Mouse (Mus musculus) lung, postnatal 14 days (tissue): ENCODE results near the gene Dusp3.

ENCODE experiments used
- DNase-seq: peaks from one replicate; pipeline ENCODE4 v3.0.0; 2021

The Dusp3 gene

GRCm38 (mm10) chr11:101973496-101973895, 13.3 kb downstream of the Dusp3 start:
- DNase-seq: no peak

GRCm38 (mm10) chr11:101972651-101973050, 14.2 kb downstream of the Dusp3 start:
- no peak for DNase-seq

- no peak for DNase-seq
Observed at GRCm38 (mm10) chr11:101972097-101972496, 14.7 kb downstream of the Dusp3 start.

GRCm38 (mm10) chr11:101971410-101971809, 15.4 kb downstream of the Dusp3 start:
- peak; percentile 62 for DNase-seq

GRCm38 (mm10) chr11:101969835-101970234, 17.0 kb downstream of the Dusp3 start:
- no peak for DNase-seq

- peak; percentile 87 for DNase-seq
Observed at GRCm38 (mm10) chr11:101968791-101969190, 18.0 kb downstream of the Dusp3 start.

- DNase-seq: no peak
Observed at GRCm38 (mm10) chr11:101968311-101968710, 18.5 kb downstream of the Dusp3 start.

GRCm38 (mm10) chr11:101966965-101967614, 19.7 kb downstream of the Dusp3 start, which contains the start of gene Sost:
TSS of gene Sost (minus strand) at chr11:101967015.
- no peak for DNase-seq

GRCm38 (mm10) chr11:101965553-101965952, 21.3 kb downstream of the Dusp3 start:
- no peak for DNase-seq

GRCm38 (mm10) chr11:101964647-101965046, 22.2 kb downstream of the Dusp3 start:
- DNase-seq: no peak

- DNase-seq: peak; percentile 33
Observed at GRCm38 (mm10) chr11:101963473-101964291, 23.1 kb downstream of the Dusp3 start.

- DNase-seq: no peak
Observed at GRCm38 (mm10) chr11:101963043-101963442, 23.8 kb downstream of the Dusp3 start.

- DNase-seq: no peak
Observed at GRCm38 (mm10) chr11:101957476-101957875, 29.3 kb downstream of the Dusp3 start.

- no peak for DNase-seq
Observed at GRCm38 (mm10) chr11:101953441-101953840, 33.4 kb downstream of the Dusp3 start.

GRCm38 (mm10) chr11:101952541-101953341, 34.1 kb downstream of the Dusp3 start:
- DNase-seq: peak; percentile 52

- DNase-seq: no peak
Observed at GRCm38 (mm10) chr11:101950021-101950420, 36.8 kb downstream of the Dusp3 start.

GRCm38 (mm10) chr11:101946525-101946924, 40.3 kb downstream of the Dusp3 start:
- DNase-seq: no peak

GRCm38 (mm10) chr11:101943055-101943454, 43.8 kb downstream of the Dusp3 start:
- DNase-seq: no peak

GRCm38 (mm10) chr11:101937108-101937507, 49.7 kb downstream of the Dusp3 start:
- DNase-seq: peak; percentile 35

- DNase-seq: no peak
Observed at GRCm38 (mm10) chr11:101936421-101936820, 50.4 kb downstream of the Dusp3 start.

GRCm38 (mm10) chr11:101935743-101936142, 51.1 kb downstream of the Dusp3 start:
- no peak for DNase-seq

GRCm38 (mm10) chr11:101931978-101932377, 54.8 kb downstream of the Dusp3 start:
- no peak for DNase-seq

GRCm38 (mm10) chr11:101928030-101928762, 58.6 kb downstream of the Dusp3 start:
- peak; percentile 54 for DNase-seq
